Mouse (Mus musculus): ENCODE data around the gene Rps18. TPM values are rescaled to one million over a fixed set of nuclear protein-coding genes. Genes with fewer than 3 reads are reported as not detected.
A peak's percentile ranks its signal among the peaks of the same experiment; 100 is the strongest.

Rps18 gene
- polyA plus RNA-seq, 1 experiment from 2014 or later: 1,641 TPM

- no peak overlapping the region for H3K9ac ChIP-seq (ENCODE audit: low read length)
- H3K27ac ChIP-seq (replicated peaks; ENCODE audit: low read depth, low read length): no peak overlapping the region
- no peak overlapping the region for H3K4me2 ChIP-seq (ENCODE audit: low read depth, severe bottlenecking)
- H3K36me3 ChIP-seq (ENCODE audit: control insufficient read depth, insufficient read depth, low read length): 0 out of 2 replicates have a peak, but pooled peaks cover 2% of the 10 kb centered on the region
- no peaks in the 10 kb centered on the region for H3K9me3 ChIP-seq (ENCODE audit: control insufficient read depth, low read length)
- H3K4me1 ChIP-seq (ENCODE audit: control insufficient read depth, insufficient read depth, low read length): peaks cover 14% of the 10 kb centered on the region
- peak; percentile 55 for DNase-seq (ENCODE audit: low spot score)
- H3K27me3 ChIP-seq (ENCODE audit: control insufficient read depth, insufficient read depth, low read length): no peaks in the 10 kb centered on the region
- ATAC-seq (ENCODE audit: insufficient number of reproducible peaks, low FRiP score, low TSS enrichment, low read depth): no peak
- H3K4me3 ChIP-seq (ENCODE audit: low read depth, low read length): no peak overlapping the region
- WGBS: 73% methylated on average over 17 of the region's 17 CpGs
Measured at GRCm38 (mm10) chr17:33926207-33926932, 29.4 kb downstream of the Rps18 start.

- ATAC-seq (ENCODE audit: insufficient number of reproducible peaks, low FRiP score, low TSS enrichment, low read depth) (no peak), DNase-seq (ENCODE audit: low spot score) (no peak)
- Histone ChIP-seq H3K4me2 (ENCODE audit: low read depth, severe bottlenecking) (no peak overlapping the region), H3K27ac (replicated peaks; ENCODE audit: low read depth, low read length) (no peak overlapping the region), H3K4me1 (ENCODE audit: control insufficient read depth, insufficient read depth, low read length) (0 out of 2 replicates have a peak, but pooled peaks cover 8% of the 10 kb centered on the region), H3K4me3 (ENCODE audit: low read depth, low read length) (no peak overlapping the region), H3K9me3 (ENCODE audit: control insufficient read depth, low read length) (no peaks in the 10 kb centered on the region), H3K36me3 (ENCODE audit: control insufficient read depth, insufficient read depth, low read length) (0 out of 2 replicates have a peak, but pooled peaks cover 2% of the 10 kb centered on the region), H3K27me3 (ENCODE audit: control insufficient read depth, insufficient read depth, low read length) (no peaks in the 10 kb centered on the region), H3K9ac (ENCODE audit: low read length) (no peak overlapping the region)
- WGBS: 81% methylated on average over 21 of the region's 21 CpGs
Measured at GRCm38 (mm10) chr17:33925406-33926116, 30.2 kb downstream of the Rps18 start.

- H3K4me3 ChIP-seq (ENCODE audit: low read depth, low read length): no peak overlapping the region
- ATAC-seq (ENCODE audit: insufficient number of reproducible peaks, low FRiP score, low TSS enrichment, low read depth) (no peak), DNase-seq (ENCODE audit: low spot score) (no peak)
- no peaks in the 10 kb centered on the region for H3K27me3 ChIP-seq (ENCODE audit: control insufficient read depth, insufficient read depth, low read length)
- no peak overlapping the region for H3K4me2 ChIP-seq (ENCODE audit: low read depth, severe bottlenecking)
- no peak overlapping the region for H3K27ac ChIP-seq (replicated peaks; ENCODE audit: low read depth, low read length)
- 0 out of 2 replicates have a peak, but pooled peaks cover 2% of the 10 kb centered on the region for H3K36me3 ChIP-seq (ENCODE audit: control insufficient read depth, insufficient read depth, low read length)
- peaks cover 6% of the 10 kb centered on the region; the same call in 1 of the 2 replicates for H3K4me1 ChIP-seq (ENCODE audit: control insufficient read depth, insufficient read depth, low read length)
- H3K9me3 ChIP-seq (ENCODE audit: control insufficient read depth, low read length): no peaks in the 10 kb centered on the region
- no peak overlapping the region for H3K9ac ChIP-seq (ENCODE audit: low read length)
- WGBS: 89% methylated on average over 10 of the region's 10 CpGs
Measured at GRCm38 (mm10) chr17:33924577-33925283, 31.1 kb downstream of the Rps18 start.

GRCm38 (mm10) chr17:33921361-33921760 lies 34.4 kb downstream of the Rps18 start:
- peaks cover 8% of the 10 kb centered on the region for H3K36me3 ChIP-seq (ENCODE audit: control insufficient read depth, insufficient read depth, low read length)
- ATAC-seq (ENCODE audit: insufficient number of reproducible peaks, low FRiP score, low TSS enrichment, low read depth) (no peak), DNase-seq (ENCODE audit: low spot score) (no peak)
- 90% methylated on average over 7 of the region's 7 CpGs for WGBS
- H3K4me2 ChIP-seq (ENCODE audit: low read depth, severe bottlenecking): no peak overlapping the region
- H3K27ac ChIP-seq (replicated peaks; ENCODE audit: low read depth, low read length): no peak overlapping the region
- no peak overlapping the region for H3K9ac ChIP-seq (ENCODE audit: low read length)
- H3K4me1 ChIP-seq (ENCODE audit: control insufficient read depth, insufficient read depth, low read length): peaks cover 15% of the 10 kb centered on the region; the same call in 1 of the 2 replicates
- H3K27me3 ChIP-seq (ENCODE audit: control insufficient read depth, insufficient read depth, low read length): no peaks in the 10 kb centered on the region
- H3K9me3 ChIP-seq (ENCODE audit: control insufficient read depth, low read length): no peaks in the 10 kb centered on the region
- no peak overlapping the region for H3K4me3 ChIP-seq (ENCODE audit: low read depth, low read length)

- H3K9ac ChIP-seq (ENCODE audit: low read length): peak overlapping the region; percentile 58
- no peaks in the 10 kb centered on the region for H3K27me3 ChIP-seq (ENCODE audit: control insufficient read depth, insufficient read depth, low read length)
- ATAC-seq (ENCODE audit: insufficient number of reproducible peaks, low FRiP score, low TSS enrichment, low read depth) (no peak), DNase-seq (ENCODE audit: low spot score) (peak; percentile 91)
- peaks cover 15% of the 10 kb centered on the region; the same call in 1 of the 2 replicates for H3K4me1 ChIP-seq (ENCODE audit: control insufficient read depth, insufficient read depth, low read length)
- H3K4me2 ChIP-seq (ENCODE audit: low read depth, severe bottlenecking): peak overlapping the region; percentile 98
- H3K4me3 ChIP-seq (ENCODE audit: low read depth, low read length): peak overlapping the region; percentile 60
- H3K9me3 ChIP-seq (ENCODE audit: control insufficient read depth, low read length): no peaks in the 10 kb centered on the region
- H3K27ac ChIP-seq (replicated peaks; ENCODE audit: low read depth, low read length): peak overlapping the region; percentile 56; the same call in 1 of the 2 replicates
- under 1% methylated on average over 36 of the region's 36 CpGs for WGBS
- H3K36me3 ChIP-seq (ENCODE audit: control insufficient read depth, insufficient read depth, low read length): peaks cover 6% of the 10 kb centered on the region
Measured at GRCm38 (mm10) chr17:33920282-33921097, 35.3 kb downstream of the Rps18 start.

GRCm38 (mm10) chr17:33919351-33920281 lies 36.2 kb downstream of the Rps18 start:
- peaks cover 6% of the 10 kb centered on the region for H3K36me3 ChIP-seq (ENCODE audit: control insufficient read depth, insufficient read depth, low read length)
- peaks cover 18% of the 10 kb centered on the region; the same call in 1 of the 2 replicates for H3K4me1 ChIP-seq (ENCODE audit: control insufficient read depth, insufficient read depth, low read length)
- under 1% methylated on average over 52 of the region's 52 CpGs for WGBS
- peak overlapping the region; percentile 60 for H3K4me3 ChIP-seq (ENCODE audit: low read depth, low read length)
- peak overlapping the region; percentile 98 for H3K4me2 ChIP-seq (ENCODE audit: low read depth, severe bottlenecking)
- no peaks in the 10 kb centered on the region for H3K9me3 ChIP-seq (ENCODE audit: control insufficient read depth, low read length)
- DNase-seq (ENCODE audit: low spot score) (peak; percentile 57), ATAC-seq (ENCODE audit: insufficient number of reproducible peaks, low FRiP score, low TSS enrichment, low read depth) (no peak)
- H3K9ac ChIP-seq (ENCODE audit: low read length): peak overlapping the region; percentile 58
- H3K27ac ChIP-seq (replicated peaks; ENCODE audit: low read depth, low read length): peak overlapping the region; percentile 56; the same call in 1 of the 2 replicates
- H3K27me3 ChIP-seq (ENCODE audit: control insufficient read depth, insufficient read depth, low read length): no peaks in the 10 kb centered on the region
